ENCODE assay signal across 8 mouse cellular contexts in genomic region chr7:28049476-28050409, GRCm38 (mm10). TPM values are rescaled to one million over a fixed set of nuclear protein-coding genes. Genes with fewer than 3 reads are reported as not detected.
DNase-seq lines count a peak whose midpoint lies in the region; ATAC-seq and TF ChIP-seq lines count a peak whose summit lies in the region.

Gene Psmc4 (minus strand): TSS chr7:28050101.

- TF ChIP-seq CTCF in kidney, postnatal 0 days (IDR thresholded peaks at IDR 0.05; ENCODE audit: low read depth): peak; percentile 93

- peak; percentile 99 for ATAC-seq in erythroid progenitor cell, adult 5-6 weeks (replicated peaks; ENCODE audit: low FRiP score, poor library complexity, severe bottlenecking)
- ATAC-seq in heart, embryonic 12.5 days (ENCODE audit: insufficient number of reproducible peaks, low FRiP score): peak; percentile 96
- ATAC-seq in kidney, postnatal 0 days (replicated peaks; ENCODE audit: low FRiP score, low read depth): peak; percentile 96
- ATAC-seq in liver, embryonic 11.5 days (replicated peaks; ENCODE audit: low FRiP score): peak; percentile 97
- peak; percentile 97 for ATAC-seq in stomach, embryonic 14.5 days (ENCODE audit: insufficient number of reproducible peaks, insufficient read depth, low FRiP score, low read depth)

- H3K36me3 ChIP-seq in heart, embryonic 12.5 days: peaks cover 42% of the 10 kb centered on the region
- peaks cover 22% of the 10 kb centered on the region for H3K36me3 ChIP-seq in kidney, postnatal 0 days (ENCODE audit: insufficient read depth, low read length)
- H3K36me3 ChIP-seq in liver, embryonic 11.5 days (ENCODE audit: control insufficient read depth, insufficient read depth, low read length): peaks cover 29% of the 10 kb centered on the region
- peaks cover 33% of the 10 kb centered on the region for H3K36me3 ChIP-seq in stomach, embryonic 14.5 days (ENCODE audit: control insufficient read depth, insufficient read depth, low read length)

- DNase-seq in CD4-positive helper T cell, adult 2 months (ENCODE audit: low read depth, low spot score): peak; percentile 99
- peak; percentile 97 for DNase-seq in brain, embryonic 18.5 days (ENCODE audit: low read depth, low spot score)
- peak; percentile 100 for DNase-seq in kidney, postnatal 0 days (ENCODE audit: low spot score)
- DNase-seq in liver, embryonic 11.5 days (ENCODE audit: low spot score): peak; percentile 93
- peak; percentile 99 for DNase-seq in naive thymus-derived CD4-positive, alpha-beta T cell, adult 2 months (ENCODE audit: low read depth)

- no peaks in the 10 kb centered on the region; the same call in 1 of the 2 replicates for H3K27me3 ChIP-seq in heart, embryonic 12.5 days (replicated peaks)
- H3K27me3 ChIP-seq in kidney, postnatal 0 days (ENCODE audit: insufficient read depth, low read length): no peaks in the 10 kb centered on the region
- H3K27me3 ChIP-seq in liver, embryonic 11.5 days (replicated peaks; ENCODE audit: control insufficient read depth, insufficient read depth, low read length): no peaks in the 10 kb centered on the region
- H3K27me3 ChIP-seq in stomach, embryonic 14.5 days (ENCODE audit: control insufficient read depth, insufficient read depth, low read length): no peaks in the 10 kb centered on the region

- WGBS in heart, embryonic 12.5 days: under 1% methylated on average over 52 of the region's 52 CpGs
- WGBS in kidney, postnatal 0 days: under 1% methylated on average over 52 of the region's 52 CpGs
- under 1% methylated on average over 52 of the region's 52 CpGs for WGBS in liver, embryonic 11.5 days
- WGBS in stomach, embryonic 14.5 days: under 1% methylated on average over 52 of the region's 52 CpGs

- H3K4me1 ChIP-seq in heart, embryonic 12.5 days (replicated peaks): peaks cover 8% of the 10 kb centered on the region
- H3K4me1 ChIP-seq in kidney, postnatal 0 days (replicated peaks; ENCODE audit: insufficient read depth, low read length): no peaks in the 10 kb centered on the region
- peaks cover 3% of the 10 kb centered on the region; the same call in 1 of the 2 replicates for H3K4me1 ChIP-seq in liver, embryonic 11.5 days (replicated peaks; ENCODE audit: control insufficient read depth, insufficient read depth, low read length)
- H3K4me1 ChIP-seq in stomach, embryonic 14.5 days (ENCODE audit: control insufficient read depth, insufficient read depth, low read length): peaks cover 10% of the 10 kb centered on the region; the same call in 1 of the 2 replicates

- peak within 1 kb of the TSS; percentile 88 for H3K4me3 ChIP-seq in heart, embryonic 12.5 days
- peak within 1 kb of the TSS; percentile 51 for H3K4me3 ChIP-seq in kidney, postnatal 0 days (replicated peaks; ENCODE audit: low read depth, low read length)
- H3K4me3 ChIP-seq in liver, embryonic 11.5 days (ENCODE audit: low read depth, low read length): peak within 1 kb of the TSS; percentile 74
- peak within 1 kb of the TSS; percentile 83 for H3K4me3 ChIP-seq in stomach, embryonic 14.5 days (ENCODE audit: low read depth, low read length)

- peak within 1 kb of the TSS; percentile 91 for H3K9ac ChIP-seq in heart, embryonic 12.5 days
- peak within 1 kb of the TSS; percentile 66 for H3K9ac ChIP-seq in kidney, postnatal 0 days (ENCODE audit: low read depth, low read length)
- peak within 1 kb of the TSS; percentile 70 for H3K9ac ChIP-seq in liver, embryonic 11.5 days (ENCODE audit: low read depth, low read length)
- peak within 1 kb of the TSS; percentile 68 for H3K9ac ChIP-seq in stomach, embryonic 14.5 days (replicated peaks; ENCODE audit: low read depth, low read length)

- peak within 1 kb of the TSS; percentile 64 for H3K27ac ChIP-seq in heart, embryonic 12.5 days (ENCODE audit: poor library complexity, severe bottlenecking)
- no peak within 1 kb of the TSS for H3K27ac ChIP-seq in kidney, postnatal 0 days
- H3K27ac ChIP-seq in liver, embryonic 11.5 days (ENCODE audit: low read depth, low read length): no peak within 1 kb of the TSS
- H3K27ac ChIP-seq in stomach, embryonic 14.5 days (ENCODE audit: low read length): no peak within 1 kb of the TSS; the same call in 1 of the 2 replicates

- H3K4me2 ChIP-seq in heart, embryonic 12.5 days: peak within 1 kb of the TSS; percentile 89
- peak within 1 kb of the TSS; percentile 80 for H3K4me2 ChIP-seq in kidney, postnatal 0 days (ENCODE audit: low read length)
- peak within 1 kb of the TSS; percentile 76 for H3K4me2 ChIP-seq in liver, embryonic 11.5 days
- peak within 1 kb of the TSS; percentile 68 for H3K4me2 ChIP-seq in stomach, embryonic 14.5 days (replicated peaks; ENCODE audit: low read depth, low read length)

- no peaks in the 10 kb centered on the region for H3K9me3 ChIP-seq in heart, embryonic 12.5 days (replicated peaks)
- no peaks in the 10 kb centered on the region for H3K9me3 ChIP-seq in kidney, postnatal 0 days (replicated peaks; ENCODE audit: low read length)
- no peaks in the 10 kb centered on the region for H3K9me3 ChIP-seq in liver, embryonic 11.5 days (ENCODE audit: control insufficient read depth, low read length)
- no peaks in the 10 kb centered on the region for H3K9me3 ChIP-seq in stomach, embryonic 14.5 days (ENCODE audit: control insufficient read depth, low read depth, low read length)

RNA-seq across cellular contexts. Expression of gene Psmc4, which starts in this region (rescaled TPM):
- 77.1 and 114 TPM in 2 replicates for total RNA-seq in erythroid progenitor cell, adult 5-6 weeks (2015; ENCODE audit: low replicate concordance)
- 48.6 and 65.1 TPM in 2 replicates for total RNA-seq in erythroid progenitor cell, adult 5-6 weeks (2017; ENCODE audit: low replicate concordance)
- polyA plus RNA-seq in heart, embryonic 12.5 days (2016; fragmentation: Nextera tagmentation; extraction: Ambion mirVana): 236 and 237 TPM in 2 replicates
- 229 and 245 TPM in 2 replicates for polyA plus RNA-seq in kidney, postnatal 0 days (2015; fragmentation: Nextera tagmentation; extraction: Ambion mirVana)
- 291 and 316 TPM in 2 replicates for polyA plus RNA-seq in liver, embryonic 11.5 days (2014; fragmentation: Nextera tagmentation; extraction: Ambion mirVana)
- 276 and 283 TPM in 2 replicates for polyA plus RNA-seq in stomach, embryonic 14.5 days (2014; fragmentation: Nextera tagmentation; extraction: Ambion mirVana)
